Mouse (Mus musculus) ES-Bruce4 (cell line): ENCODE measurements around the gene Gm32742.

Source experiments
- EP300 ChIP-seq: IDR thresholded peaks from 2 replicates; pipeline ENCODE4 v1.6.1; 2011; ENCODE audit warnings: low read depth, low read length; ENCODE audit not compliant: insufficient read depth
- POLR2A ChIP-seq: IDR thresholded peaks from one replicate; pipeline ENCODE4 v1.8.1; 2011; ENCODE audit warnings: low read length; ENCODE audit not compliant: insufficient read depth

GRCm38 (mm10) chr9:51138301-51138700 lies 27.0 kb downstream of the Gm32742 start:
- TF ChIP-seq POLR2A, result no peak
- no peak for TF ChIP-seq EP300
